Mouse (Mus musculus) CD4-positive, CD25-positive, alpha-beta regulatory T cell, adult 2 months (primary cell): ENCODE data around the gene Cd96.

Source experiments
- DNase-seq: peaks from one replicate; pipeline ENCODE4 v3.0.0-alpha.2; 2012; ENCODE audit warnings: low read depth, low spot score

Cd96 gene

DNA sequence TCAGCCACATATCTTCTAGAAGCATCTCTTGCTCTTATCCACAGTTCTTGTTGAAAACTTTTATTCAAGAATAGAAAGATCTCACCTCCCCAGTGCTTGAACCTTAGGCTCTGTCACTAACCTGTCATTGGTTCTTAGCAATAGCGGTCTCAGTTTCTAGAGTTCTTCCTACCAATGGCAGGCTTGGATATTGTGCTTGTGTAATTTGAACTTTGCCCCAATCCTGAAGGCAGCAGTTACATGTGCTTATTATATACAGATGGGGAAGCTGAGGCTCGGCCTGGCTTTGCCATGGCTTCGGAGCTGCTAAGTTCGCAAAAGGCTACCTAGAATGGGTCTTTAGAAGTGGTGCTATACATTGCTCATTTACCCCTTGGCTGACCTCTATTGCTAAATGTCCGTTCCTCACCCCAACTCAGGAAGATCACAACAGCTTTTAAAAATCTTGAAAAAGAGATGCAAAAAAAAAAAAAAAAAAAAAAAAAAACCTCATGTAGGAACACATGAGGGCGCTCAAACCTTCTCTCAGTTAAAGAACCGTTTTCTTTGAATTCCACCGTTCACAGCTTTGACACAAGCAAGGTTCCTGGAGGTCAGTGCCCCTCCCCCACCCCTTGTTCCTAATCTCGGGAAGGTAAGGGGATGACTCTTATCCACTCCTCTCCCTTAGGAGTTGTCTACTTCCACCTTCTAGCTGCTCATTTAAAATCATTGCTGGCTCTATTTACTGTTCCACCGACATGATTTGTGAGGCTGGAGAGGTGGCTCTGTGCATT is 129.0 kb downstream of the Cd96 start:
- DNase-seq = peak; percentile 66

GRCm38 (mm10) chr16:45986236-45986635 is 133.8 kb downstream of the Cd96 start:
- DNase-seq = no peak
